Mouse (Mus musculus) frontal cortex, postnatal 10 days (tissue): ENCODE data around the gene Ppp1r21.

ENCODE experiments used
- DNase-seq, 2 experiments: peaks; one replicate each; pipeline ENCODE4 v3.0.0; 2022; ENCODE audit warnings: low spot score in 2 of 2, mixed read lengths in 1 of 2

The Ppp1r21 gene

DNA sequence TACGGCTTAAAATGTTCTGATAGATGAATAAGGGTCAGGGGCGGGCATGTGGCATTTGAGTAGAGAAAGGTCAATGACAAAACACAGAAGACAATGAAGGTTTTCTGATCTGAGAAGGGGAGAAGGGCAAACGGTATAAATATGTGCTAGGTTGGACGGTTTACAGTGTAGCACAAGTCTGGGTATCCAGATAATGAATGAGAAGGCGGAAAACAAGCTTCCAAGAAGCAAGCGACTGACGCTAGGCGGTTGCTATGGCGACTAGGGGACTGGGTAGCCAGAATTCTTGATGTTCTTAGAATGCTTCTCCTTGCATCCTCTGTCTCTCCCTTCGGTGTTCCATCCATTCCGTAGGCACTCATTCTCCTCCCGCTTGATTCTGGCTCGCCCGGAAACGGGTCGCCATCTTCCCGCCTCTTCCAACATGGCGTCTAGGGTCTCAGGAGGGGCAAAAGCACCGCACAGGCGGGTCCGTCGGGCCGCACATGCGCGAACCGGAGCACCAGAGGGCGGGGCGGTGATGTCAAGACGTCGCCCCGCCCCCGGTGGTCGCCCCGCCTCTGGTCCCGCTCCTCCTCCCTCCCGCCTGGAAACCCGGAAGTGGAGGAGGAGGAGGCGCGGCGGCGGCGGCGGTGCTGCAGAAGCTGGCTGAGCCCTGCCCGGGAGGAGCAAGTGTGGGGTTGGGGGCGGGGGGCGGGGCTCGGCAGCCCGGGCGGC, at the start of gene Ppp1r21:
Gene Ppp1r21 (plus strand): TSS at position 600 of the 717 bp plus-strand sequence.
- DNase-seq = peak; percentile 97 to 98

DNA sequence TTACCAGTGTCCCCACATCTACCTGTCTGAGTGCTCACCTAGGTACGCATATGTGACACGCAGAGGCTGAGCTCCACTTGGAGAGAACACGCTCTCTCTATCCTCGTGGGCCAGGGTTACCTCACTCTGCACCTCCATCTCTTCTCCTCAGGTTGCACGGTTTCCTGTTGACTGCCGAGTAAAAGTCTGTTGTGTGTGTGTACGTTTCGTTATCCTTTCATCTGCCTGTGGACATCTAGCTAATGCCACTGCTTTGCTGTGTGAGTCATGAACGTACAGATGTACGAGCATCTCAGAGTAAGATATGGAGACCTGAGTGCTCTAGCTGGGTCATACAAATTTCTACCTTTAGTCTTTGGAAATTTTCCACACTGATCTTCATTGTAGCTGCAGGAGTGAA, 49.5 kb upstream of the Ppp1r21 start:
- no peak for DNase-seq

DNA sequence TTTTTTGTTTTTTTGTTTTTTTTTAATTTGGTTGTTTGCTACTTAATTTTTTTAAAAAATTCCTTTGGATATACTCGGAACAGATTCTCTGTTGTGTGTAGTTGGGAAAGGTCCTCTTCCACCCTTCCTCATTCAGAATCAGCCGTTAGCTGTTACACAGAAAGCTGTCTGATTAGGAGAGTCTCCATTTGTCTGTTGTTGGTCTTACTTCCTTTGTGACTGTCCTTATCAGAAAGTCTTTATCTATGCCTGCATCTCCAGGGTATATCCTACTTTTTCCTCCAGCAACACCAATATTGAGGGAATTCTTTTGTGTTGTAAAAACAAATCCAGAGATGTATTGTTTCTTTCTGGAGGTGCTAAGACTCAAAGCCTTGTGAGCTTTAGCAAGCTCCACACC, 48.9 kb upstream of the Ppp1r21 start:
- no peak for DNase-seq

DNA sequence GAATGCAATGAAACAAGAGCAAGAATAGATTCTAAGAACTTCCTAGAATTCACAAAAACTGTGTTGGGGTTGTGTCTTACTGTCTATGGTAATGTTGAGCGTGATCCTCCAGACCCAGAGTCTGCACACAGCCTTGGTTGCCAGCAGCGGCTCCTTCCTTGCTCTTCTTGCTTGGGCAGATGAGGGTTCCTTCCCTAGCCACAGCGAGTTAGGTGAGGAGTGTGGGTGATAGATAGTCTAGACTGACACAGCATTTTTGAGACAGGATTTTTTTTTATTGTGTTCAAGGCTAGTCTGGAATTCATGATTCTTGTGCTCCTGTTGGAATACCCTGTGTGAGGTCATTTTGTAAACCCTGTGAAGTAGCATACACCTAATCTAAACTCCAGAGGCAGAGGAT, 48.3 kb upstream of the Ppp1r21 start:
- DNase-seq = no peak

DNA sequence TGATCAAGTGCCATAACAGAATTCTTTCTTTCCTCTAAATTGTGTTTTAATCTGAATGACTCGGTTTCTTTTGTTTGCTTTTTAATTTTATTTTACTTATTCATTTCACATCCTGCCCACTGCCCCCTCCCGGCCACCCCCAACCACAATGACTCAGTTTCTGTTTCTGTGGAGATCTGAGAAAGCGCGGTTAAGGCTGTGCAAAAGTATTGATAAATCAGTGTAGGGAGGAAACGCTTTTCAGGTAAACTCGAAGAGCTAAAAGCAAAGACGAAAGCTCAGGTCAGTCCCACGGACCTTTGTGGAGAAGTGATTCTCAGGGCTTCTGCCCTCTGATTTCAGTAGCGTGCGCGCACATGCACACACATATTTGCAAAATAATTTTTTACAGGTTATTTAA, 45.4 kb upstream of the Ppp1r21 start:
- DNase-seq = no peak

DNA sequence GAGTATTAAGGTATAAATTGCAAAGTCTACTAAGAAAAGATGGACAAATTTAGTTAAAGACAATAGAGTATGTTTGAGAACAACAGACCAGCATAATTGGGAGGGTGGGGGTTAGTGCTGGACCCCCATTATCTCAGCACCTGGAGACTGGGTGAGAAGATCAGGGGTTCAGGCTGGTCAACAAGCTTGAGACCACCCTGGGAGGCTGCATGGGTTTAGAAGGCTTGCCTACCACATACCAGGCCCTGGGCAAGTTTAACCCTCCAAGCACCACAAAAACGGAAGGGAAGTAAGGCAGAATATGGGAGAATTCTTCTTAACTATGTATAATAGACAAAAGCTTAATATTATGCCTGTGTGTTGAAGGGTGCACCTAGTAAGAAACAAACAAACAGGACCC, 45.0 kb upstream of the Ppp1r21 start:
- no peak for DNase-seq

DNA sequence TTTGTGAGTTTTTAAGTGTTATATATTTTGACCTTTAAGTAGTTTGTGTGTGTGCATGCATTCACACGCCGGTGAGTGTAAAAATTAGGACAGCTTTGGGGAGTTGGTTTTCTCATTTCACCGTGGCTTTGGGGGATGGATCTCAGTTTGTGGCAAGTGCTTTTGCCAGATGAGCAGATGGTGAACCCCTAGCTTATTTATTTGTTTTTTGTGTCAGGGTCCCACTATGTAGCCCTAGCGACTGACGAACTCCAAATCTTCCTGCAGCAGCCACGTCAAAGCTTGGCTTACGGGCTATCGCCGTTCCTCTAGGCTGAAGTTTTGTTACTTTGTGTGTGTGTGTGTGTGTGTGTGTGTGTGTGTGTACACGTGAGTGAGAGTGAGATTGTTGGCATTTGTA, 39.4 kb upstream of the Ppp1r21 start:
- no peak for DNase-seq

DNA sequence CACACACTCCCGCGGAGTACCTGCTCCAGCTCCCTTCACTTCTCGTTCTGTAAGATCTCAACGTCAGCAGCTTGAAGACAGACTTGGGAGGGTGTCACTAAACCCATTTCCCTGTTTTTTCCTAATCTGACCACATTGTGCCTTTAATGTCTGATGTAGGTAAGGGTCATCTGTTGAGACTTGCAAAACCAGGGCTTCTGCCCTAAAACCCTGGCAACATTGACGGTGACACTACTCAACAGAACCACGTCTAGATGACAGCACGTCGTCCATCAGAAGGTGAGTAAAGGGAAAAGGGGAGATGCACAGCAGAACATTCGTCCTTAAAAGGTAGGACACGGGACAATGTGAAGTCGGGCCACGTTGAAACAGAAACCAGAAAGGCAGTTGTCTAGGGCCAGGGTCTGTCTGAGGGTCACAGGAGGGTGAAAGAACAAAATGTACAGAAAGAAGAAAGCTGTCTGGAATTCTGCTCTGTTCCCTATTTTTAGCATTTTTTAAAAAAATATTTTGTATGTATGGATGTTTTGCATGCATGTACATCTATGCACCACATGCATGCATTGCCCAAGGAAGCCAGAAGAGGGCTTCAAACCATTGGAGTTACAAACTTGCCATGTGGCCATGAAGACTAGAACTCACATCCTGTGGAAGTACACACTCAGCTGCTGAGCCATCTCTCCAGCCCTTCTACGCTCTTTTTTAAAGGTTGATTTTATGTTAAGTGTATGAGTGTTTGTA, 38.4 kb upstream of the Ppp1r21 start:
- no peak for DNase-seq

DNA sequence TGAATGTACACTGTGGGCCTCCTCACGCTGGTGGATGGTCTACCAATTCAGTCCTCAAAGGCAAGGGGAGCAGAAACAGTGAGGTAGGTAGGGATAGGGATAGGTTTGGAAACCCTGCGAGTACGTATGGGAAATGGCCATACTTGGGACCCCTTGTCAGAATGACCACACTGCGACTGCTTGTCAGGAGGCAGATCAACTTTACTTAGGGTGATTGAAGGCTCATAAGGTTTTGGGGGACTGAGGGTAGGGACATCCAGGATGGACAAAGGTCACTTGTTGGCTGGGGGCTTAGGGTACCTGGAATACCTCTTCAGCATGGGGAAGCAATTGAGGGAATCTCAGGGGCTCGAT, 37.8 kb upstream of the Ppp1r21 start:
- no peak for DNase-seq

DNA sequence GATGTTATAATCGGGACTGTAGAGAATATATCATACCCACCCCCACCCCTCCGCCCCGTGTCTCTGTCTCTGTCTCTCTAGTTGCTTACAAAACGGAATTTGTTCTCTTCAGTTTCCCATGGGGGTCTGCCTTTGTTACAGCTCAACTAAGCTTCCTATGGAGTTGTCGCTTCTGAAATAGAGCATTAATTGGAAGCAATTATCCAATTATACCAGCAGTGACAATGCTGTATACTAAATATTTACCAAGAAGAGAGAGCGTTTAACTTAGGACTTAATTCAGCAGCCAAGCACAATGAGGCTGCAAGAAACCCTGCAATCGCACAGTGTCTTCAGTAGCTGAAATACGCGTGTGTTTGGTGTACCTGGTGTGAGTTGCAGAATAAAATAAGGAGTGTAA, 36.4 kb upstream of the Ppp1r21 start:
- no peak for DNase-seq

DNA sequence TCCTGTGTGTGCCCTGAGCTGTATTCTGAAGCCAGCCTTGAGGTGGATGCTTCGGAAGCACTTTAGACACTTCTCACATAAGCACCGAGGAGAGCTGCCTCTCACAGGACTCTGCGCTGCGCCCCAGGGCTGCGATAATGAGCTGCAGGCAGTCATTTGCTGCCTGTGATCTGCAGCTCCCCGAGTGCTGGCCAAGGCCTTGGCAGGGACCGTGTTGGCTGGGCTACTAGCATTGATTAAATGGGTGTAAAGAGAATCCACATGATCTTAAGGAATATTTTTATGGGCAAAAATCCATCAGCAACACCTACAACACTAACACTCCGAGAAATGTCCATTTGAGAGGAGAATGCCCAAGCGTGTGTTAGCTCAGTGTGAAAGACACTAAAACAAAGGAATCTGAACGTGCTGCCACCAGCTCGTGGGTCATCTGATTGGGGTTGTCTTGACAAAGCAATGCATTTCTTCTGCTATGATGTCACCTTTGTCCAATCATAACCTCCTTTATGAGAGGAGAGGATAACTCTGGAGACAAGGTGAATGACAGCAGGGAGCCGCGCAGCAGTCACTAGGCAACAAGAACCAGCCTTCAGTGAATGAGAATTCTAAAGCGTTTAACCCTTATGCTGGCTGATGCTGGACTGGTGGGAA, 35.7 kb upstream of the Ppp1r21 start:
- DNase-seq = peak; percentile 54 to 56

DNA sequence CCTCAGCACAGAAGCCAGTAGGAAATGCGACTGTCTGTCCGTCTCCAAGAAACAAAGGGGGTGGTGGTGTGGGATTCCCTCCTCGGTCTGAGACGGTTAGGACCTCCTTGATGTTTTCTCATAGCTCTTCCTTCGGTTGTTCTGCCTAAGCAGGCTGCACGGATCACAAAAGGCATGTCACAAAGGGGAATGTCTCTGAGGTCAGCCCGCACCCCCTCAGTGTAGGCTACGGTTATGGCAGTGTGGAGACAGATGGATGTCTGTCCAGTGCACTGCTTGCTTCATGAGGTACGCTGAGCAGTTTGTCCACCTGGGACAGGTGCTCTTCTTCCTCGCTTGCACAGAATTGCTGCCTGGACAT, 35.2 kb upstream of the Ppp1r21 start:
- DNase-seq = no peak

DNA sequence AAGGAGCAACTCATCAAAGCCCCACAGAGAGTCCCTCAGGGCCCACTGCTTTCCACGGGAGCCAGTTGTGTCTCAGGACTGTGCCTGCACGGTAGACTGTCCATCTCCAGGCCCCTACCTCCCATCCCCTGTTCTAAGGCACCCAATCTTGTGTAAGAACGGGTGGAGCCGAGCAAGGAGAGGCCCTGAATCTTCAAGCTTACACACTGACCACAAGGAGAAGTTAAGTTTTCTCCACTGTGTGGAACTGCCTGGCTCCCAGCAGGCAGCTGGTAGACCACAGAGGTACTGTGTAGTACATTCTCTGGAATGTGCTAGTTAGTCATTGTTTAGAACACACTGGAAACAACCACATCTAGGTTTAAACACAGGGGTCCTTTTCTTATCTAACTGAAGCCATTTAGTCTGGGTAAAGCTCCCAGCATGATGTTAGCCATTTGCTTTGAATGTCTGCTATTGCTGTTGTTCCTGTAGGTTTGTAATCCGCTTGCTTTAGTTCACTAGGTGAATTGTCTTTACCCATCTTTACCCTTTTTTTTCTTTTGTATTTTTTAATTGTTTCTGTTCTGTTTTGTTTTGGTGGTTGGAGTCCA, 31.7 kb upstream of the Ppp1r21 start:
- DNase-seq = no peak

DNA sequence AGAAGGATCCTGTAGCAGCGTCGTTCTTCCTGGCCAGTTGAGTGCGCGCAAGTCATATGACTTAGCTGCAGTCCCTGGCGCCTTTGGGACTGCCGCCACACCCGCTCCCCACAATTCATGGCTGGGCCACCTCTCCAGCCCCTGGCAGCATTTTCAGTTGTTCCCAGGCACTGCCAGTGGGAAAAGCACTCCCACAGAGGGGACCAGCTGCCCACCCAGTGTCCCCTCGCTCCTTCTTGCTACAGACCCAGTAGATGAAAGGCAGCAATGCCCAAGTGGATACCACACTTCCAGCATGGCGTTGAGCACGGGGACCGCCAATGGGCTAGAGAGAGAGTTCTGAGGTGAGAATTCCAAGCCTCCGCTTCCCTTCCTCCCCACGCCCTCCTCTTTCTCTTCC, 25.9 kb upstream of the Ppp1r21 start:
- no peak for DNase-seq

DNA sequence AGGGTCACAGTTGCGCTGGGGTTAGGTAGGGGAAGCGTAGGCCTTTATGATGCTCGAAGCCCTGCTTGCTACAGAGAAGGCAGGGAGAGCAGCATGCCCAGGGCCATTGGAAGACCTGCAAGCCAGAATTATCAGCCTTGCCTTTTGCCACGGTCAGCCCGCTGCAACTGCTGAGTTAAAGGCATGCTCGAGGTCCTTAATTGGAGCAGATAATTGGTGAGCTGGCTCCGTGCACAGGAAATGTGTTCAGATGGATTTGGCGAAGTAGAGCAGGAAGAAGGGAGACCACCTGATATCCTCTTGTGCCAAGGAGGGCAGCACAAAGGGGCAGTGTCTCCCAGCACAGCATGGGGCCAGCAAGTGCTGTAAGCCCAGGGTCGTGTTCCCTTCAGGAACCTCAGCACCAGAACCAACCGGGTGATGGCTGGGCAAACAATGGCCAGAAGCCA, 24.6 kb upstream of the Ppp1r21 start:
- peak; percentile 34 to 57 for DNase-seq

DNA sequence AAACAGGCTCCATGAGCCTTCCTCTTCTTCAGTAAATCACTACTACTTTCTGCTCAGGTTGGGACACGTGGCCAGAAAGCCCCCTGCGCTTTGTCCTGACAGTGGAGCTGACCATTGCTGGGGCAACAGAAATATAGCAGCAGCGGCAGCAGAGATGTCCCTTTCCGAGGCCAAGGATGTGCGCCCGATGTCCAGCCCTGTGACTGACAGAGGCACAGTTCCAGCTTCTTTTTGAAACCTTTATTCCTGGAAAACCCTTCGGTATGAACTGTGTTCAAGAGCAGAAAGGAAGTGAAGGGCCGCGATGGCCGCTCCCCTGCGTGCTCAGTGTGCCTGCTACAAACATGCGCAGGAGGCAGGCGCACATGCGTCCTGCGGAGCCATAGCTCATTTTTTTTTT, 24.0 kb upstream of the Ppp1r21 start:
- DNase-seq = no peak

DNA sequence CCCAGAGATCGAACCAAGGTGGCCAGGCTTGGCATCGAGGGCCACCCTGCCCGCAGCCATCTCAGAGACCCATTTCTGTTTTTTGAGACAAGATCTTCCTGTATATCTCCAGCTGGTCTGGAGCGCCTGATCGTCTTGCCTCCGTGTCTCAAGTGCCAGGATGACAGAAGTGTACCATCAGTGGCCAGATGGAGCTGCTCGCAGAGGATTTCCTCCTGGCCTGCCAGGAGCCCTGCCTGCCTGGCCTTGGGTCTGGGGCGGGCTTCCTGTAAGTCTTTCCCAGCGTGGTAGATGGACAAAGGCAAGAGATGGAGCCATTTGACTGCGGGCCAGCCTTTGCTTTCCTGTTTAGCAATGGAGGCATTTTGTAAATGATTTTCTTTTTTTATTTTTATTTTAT, 22.5 kb upstream of the Ppp1r21 start:
- no peak for DNase-seq

DNA sequence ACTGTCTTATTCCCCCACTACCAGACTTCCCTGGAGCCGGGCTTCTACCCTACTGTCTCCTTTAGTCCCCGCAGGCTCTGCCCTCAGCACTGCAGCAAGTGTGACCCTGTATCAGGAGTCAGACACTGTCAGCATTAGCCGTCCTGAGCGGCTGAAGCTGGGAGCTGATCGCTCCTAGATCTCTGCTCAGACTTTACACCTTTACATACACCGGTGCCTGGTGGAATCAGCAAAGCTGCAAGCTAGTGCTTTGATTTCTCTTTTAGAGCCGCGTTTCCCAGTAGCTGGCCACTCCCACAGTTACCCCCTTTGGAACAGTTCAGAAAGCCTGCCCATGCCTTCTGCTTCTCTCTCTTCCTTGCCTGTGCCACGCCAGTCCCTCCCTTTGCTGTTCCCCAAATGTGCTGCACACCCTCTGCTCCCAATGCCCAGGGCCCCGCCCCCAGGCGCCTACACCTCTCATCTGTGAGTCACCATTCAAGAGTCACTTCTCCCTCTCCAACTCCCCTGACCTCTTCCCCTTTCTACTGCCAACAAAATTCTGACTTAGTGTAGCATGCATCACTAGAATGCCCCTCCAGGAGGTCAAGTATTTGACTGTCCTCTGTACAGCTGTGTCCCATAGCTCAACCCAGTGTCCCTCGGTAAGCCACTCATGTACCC, 20.9 kb upstream of the Ppp1r21 start:
- DNase-seq = peak; percentile 23 to 36

DNA sequence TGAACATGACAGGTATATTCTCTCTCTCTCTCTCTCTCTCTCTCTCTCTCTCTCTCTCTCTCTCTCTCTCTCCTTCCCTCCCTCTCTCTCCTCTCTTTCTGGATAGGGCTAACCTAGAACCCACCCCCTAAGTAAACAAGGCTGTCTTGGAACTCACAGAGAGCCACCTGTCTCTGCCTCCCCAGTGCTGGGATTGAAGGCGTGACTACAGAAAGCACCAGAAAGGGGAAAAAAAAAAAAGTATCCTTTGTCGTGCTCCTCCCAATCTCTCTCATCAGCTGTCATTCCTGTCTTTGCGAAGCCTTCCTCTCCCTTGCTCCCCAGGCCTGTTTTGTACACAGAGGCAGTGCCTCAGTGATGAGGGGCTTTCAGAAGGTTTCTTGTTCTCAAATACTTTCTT, 19.9 kb upstream of the Ppp1r21 start:
- DNase-seq = no peak

DNA sequence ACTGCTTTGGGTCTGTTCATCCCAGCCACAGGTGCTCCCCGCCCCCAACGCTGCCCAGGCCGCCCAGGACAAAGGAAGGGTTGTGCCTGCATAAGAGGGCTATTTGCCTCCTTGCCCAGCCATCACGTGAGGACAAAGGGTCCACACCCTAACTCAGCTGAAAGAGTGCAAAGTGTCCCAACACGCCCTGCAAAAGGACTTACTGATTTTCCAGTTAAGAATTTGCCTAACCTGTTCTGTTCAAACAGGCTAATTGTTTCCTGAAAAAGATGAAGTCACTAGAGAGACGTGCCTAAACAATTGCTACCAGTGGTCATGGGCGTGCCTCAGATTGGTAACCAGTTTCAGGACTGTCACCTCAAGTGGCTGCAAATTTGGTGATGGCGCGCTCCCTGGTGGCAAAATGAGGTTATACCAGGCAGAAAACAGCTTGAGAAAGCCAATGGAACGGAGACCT, 18.8 kb upstream of the Ppp1r21 start:
- peak in 1 of 2 experiments; percentile 69 for DNase-seq

DNA sequence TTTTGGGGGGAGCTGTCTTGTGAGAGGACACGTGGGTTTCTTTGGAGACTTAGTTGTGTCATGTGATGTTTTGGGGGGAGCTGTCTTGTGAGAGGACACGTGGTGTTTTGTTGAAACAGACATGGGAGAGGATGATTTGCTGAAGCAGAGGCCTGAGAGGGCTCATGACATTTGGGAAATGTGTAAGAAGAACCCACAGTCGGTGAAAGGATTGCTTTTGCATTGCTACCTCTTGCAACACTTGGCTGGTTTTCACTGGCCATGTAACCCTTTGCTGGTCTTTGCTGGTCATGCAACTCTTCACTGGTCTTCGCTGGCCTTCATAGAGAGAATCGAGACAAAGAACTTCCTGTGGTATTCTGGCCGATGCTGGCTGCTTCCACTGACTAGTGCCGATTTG, 13.4 kb upstream of the Ppp1r21 start:
- no peak for DNase-seq

DNA sequence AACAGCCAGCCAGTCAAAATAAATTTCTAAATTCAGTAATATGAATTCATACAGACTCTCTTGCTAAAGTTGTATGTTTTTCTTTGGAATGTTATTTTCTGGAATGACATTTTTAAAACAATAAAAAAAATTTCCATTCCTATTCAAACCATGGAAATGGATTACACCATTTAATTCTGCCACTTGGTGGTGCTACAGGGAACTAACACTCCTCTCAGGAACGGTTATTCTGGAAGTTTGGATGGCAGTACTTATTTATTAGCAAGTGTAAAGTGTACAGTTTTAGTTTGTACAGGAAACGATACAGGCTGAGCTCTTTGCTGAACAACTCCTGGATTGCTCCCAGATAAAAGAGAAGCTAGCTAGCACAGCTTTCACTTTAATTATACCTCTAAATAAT, 2.1 kb upstream of the Ppp1r21 start:
- no peak for DNase-seq
